Mouse (Mus musculus) lung, postnatal 25 days (tissue): ENCODE measurements at regions not wholly inside any gene's neighbourhood (a gene's known extent, or its start where the extent isn't known, plus 50 kb on each side); places are given as distances from the start of the nearest gene placed in this dataset.

Source experiments
- DNase-seq: peaks from one replicate; pipeline ENCODE4 v3.0.0; 2022; ENCODE audit warnings: low spot score

DNA sequence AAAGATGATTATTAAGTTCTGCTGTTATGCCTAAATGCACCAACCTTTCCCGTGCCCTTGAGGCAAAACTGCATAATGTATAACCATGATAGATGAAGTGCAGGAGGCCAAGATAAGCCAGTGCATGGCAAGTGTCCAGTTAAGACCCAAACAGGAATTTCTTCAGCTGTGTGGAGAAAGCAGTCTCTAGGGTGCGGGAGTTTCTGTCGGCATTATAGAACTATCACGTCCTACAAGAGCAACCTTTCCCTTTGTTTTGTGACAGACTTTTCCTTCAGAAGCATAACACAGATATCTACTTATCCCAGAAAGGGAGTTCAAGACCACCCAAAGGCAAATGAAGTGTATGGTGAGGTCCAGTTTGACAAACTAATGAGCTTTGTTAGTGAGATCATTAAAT lies 560.1 kb upstream of the Cdh18 start:
- DNase-seq, result no peak

DNA sequence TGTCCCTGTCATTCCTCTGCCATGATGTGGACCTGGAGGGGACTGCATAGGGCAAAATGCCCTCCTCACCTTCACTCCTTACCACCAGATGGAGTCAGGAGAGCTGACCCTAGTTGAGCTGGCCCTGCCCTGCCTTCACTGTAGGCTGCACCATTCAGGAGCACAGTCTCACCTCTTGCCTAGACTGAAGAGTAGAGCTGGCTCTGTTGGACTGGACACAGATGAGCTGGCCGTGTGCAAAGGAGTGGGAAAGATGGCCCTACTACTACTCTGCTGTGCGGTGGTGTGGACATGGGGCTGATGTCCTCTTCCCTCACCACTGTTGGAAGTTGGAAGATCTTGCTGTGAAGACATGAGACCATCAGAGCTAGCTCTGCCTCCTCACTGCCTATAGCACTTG lies 555.5 kb upstream of the Cdh18 start:
- no peak for DNase-seq

- no peak for DNase-seq
Measured at GRCm38 (mm10) chr15:21995121-21995826, 553.5 kb upstream of the Cdh18 start.

DNA sequence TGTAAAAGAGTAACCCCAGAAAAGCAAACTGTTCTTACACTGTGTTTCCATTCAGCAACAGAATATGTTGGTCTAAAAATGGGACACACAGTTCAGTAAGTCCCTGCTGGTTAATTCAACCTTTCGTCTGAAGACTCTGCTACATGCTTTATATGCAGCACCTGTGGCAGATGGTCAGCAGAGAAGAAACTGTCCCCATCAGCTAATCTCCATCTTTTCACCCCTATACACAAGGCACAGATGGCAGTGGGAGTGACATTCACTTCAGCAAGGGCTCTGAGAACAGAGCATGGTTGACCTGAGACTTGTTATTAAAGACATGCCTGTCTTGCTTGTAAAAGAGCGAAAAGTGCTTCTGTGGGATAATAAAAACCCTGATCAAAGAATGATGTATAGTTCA lies 528.8 kb upstream of the Cdh18 start:
- no peak for DNase-seq

DNA sequence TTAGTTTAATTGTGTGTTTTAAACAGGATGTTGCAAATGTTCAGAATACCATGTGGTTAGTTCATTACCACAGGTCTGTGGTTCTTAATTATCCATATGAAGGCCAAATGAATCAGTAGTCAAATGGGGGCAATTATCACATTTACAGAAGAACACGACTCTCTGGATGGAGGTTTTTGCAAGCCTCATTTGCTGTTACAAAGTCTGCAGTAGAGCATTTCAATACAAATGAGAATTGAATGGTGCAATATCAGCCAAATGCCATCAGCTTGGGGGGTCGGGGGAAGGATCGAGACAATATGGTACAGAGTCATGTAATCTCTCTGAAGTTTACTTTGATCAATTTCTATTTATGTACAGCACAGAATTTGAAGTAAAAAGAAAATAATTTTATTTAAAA lies 518.6 kb upstream of the Cdh18 start:
- DNase-seq, result no peak

DNA sequence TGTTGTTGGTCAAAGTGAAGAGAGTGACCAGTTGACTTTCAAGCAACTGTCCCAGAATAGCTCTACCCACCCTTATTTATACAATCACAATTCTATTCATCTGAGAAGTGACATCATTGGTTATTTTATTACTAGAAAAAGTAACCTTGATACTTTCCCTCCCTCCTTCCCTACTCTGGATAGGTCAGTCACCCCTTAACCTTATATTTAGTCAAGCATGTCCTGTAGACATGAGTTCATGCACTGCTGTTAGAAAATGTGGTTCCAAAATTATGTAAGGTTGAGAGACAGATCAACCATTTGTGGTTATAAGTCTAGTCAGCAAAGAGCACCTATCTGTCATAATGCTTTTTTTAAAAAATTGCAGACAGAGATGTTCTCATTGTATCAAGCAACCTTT lies 502.4 kb upstream of the Cdh18 start:
- DNase-seq, result no peak

DNA sequence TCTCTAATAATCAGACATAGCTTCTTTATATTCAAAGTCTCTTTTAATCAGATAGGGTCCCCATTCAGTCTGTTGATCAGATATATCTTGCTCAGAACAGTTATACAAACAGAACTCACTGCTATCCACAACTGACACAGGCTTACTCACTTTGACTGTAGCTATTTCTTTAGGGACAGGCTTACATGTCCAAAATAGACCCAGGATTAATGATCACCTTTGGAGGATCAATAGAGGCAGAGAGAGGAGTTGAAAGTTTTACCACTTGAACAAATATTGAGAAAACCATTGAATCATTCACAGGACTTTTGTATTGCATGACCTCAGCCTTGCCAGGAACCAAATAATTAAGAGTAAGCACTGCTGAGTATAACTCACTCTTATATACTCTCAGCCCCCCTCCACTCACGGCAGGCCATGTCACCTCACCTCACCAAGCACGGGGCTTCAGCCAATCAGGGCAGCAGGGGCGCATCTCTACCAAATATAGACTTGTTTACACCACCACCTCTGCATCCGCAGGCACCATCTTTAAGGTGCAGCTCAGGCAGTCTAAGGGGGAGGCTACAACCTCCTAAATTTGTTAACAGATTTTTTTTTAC lies 501.8 kb upstream of the Cdh18 start:
- no peak for DNase-seq

DNA sequence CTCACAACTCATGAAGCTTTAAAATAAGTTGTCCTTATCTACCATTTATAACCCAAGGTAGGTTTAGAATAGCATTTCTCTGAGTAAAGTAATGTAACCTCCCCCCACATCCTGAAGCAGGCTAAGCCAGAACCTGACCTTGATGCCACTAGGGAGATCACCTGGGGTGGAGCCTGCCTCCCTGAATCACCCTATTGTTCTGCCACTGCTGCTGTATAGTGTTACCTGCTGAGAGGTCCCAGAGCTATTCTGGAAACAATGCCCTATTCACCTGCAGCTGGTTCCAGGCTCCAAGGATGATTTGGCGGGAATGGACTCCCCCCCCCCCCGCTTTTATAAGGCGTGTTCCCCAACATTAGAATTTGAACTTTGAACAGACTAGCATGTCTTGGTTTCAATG lies 462.0 kb upstream of the Cdh18 start:
- DNase-seq, result no peak

DNA sequence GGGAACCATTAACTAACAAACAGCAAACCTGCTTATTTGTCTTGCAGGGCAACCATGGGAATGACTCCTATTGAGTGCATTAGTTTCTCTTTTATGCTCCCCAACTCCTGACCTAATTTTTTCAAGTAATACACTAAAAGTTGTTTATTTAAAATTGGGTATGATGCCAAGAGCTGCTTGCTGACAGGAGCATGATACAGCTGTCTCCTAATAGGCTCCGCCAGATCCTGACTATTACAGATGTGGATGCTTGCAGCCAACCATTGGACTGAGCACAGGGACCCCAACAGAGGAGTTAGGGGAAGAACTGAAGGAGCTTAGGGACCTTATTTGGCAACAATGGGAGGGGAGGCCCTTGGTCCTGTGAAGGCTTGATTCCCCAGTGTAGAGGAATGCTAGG lies 427.1 kb upstream of the Cdh18 start:
- peak; percentile 1 for DNase-seq

DNA sequence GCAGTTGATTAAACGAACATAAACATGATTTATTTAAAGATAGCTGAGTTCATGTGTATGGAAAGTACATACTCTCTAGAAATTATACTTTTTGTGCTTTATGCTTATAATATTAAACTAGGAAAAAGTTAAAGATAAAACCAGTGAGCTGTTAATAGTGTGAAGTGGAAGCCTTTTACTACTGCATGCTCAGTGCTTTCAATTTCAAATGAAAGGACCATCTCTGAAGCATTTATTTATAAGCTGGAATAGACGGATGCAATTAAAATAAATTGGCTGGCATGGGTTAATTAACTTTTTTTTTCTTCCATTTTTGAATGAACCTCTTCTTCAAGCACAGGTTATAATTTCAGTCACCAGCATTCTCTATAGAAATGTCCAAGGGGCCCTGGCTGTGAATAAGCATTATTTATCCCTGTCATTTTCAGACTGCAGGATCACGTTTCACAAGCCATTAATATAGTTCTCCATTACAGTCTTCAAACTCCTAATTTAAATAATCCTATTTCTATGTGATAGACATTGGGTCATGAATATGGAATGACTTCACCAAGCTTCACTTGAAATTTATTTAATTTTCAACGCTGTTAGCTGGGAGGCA lies 396.8 kb upstream of the Cdh18 start:
- DNase-seq, result no peak

DNA sequence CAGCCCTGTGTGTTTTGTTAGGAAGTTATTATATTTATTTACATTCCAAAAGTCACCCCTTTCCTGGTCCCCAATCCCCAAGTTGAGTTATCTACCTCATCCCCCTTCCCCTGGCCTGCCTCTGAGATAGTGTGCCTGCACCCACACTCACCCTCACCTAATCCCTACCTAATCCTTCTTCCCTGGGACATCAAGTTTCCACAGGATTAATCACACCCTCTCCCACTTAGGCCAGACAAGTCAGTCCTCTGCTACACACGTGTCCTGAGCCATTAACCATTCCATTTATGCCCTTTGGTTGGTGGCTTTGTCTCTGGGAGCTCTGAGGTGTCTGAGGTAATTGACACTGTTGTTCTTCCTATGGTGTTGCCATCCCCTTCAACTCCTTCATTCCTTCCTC lies 396.1 kb upstream of the Cdh18 start:
- no peak for DNase-seq

DNA sequence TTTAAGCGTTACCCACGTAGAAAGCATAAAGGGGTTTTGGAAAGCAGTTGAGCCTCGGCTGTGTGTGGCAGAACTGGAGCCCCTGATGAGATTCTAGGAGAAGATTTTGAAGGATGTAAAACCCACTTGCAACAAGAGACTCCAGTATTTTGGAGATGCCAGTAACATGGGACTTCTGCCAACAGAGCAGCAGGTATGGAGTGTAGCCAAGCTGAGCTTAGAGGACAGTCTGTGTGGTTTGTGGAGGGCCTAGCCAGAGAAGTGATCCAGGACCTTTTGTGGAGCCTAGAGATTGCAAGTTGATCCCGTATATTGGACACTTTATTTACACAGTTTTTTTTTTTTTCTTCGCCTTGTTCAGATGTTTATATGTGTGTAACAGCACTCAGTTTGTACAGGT lies 378.5 kb upstream of the Cdh18 start:
- no peak for DNase-seq

GRCm38 (mm10) chr15:22208991-22209390 lies 339.8 kb upstream of the Cdh18 start:
- no peak for DNase-seq

DNA sequence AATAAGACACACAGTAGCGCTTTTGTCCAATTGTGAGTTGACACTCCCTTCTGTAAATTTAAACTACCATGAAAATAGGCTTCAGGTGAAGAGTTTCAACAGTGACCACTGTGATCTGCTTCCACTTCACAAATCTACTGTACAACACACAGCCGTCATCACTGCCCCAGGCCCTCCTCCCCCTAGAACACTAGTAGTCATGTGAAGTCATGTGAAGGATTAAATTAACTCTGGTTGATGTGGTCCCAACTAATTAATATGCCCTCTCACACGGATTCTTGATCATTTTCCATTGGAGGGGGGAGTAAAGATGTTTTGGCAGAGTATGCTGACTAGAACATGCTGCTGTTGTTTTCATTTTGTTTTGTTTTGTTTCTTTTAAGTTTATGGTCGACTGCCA lies 316.2 kb upstream of the Cdh18 start:
- DNase-seq, result no peak

- no peak for DNase-seq
Measured at GRCm38 (mm10) chr15:22280919-22281318, 267.9 kb upstream of the Cdh18 start.

GRCm38 (mm10) chr15:22311016-22311415 lies 237.8 kb upstream of the Cdh18 start:
- DNase-seq, result no peak

DNA sequence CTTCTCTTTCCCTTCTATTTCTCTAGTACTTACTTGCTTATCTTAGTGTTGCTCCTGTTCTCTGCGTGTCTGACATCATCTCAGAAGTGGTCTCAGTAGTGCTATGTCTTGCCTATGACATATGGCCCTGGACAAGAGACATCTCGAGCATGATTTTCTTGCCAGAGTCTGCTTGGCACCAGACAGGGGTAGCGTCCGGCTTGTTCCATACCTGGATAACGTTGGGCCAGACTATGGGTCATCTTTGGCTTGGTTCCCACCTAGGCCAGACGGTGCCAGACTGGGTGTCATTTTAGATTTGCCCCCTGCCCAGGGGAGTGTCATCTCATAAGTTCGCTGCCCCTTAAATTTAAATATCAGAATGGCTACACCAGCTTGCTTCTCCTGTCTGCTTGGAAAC lies 229.8 kb upstream of the Cdh18 start:
- DNase-seq, result no peak

DNA sequence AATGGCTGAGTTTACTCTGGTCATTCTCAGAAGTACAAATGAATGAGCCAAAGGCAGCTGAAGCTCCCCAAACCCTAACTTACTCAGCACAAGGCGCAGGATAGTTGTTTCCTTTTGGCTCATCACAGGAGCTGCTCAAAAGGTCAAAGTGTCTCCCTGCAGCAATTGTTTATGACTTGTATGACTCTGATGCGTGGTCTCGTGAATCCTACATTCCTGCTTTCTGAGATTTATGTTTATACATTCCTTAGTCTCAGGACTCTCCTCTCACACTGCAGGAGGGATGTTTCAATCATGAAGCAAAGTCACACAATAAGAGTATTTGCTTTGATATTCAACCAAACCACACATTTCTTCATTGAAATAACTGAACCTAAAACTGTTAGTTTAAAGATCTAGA lies 209.9 kb upstream of the Cdh18 start:
- DNase-seq, result no peak

- no peak for DNase-seq
Measured at GRCm38 (mm10) chr15:22344321-22344720, 204.5 kb upstream of the Cdh18 start.

DNA sequence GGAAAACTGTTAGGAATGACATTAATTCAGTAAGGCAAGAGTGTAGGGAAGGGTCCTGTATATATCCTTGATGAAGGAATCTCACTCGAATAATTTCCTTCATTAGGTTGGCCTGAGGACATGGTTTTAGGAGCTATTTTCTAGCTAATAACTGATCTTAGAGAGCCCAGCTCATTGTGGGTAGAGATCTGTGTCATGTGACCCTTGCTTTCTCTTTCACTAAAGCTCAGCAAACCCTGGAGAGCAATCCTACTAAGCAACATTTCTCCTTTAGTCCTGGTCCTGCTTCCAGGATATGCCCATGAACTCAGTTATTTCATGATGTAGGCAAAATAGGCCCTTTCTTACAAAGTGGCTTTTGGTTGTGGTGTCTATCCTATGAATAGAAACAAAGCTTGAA lies 197.3 kb upstream of the Cdh18 start:
- no peak for DNase-seq
